Mouse (Mus musculus): ENCODE results near the gene Ripor3. TPM values are rescaled to one million over a fixed set of nuclear protein-coding genes. Genes with fewer than 3 reads are reported as not detected.

The Ripor3 gene
- polyA plus RNA-seq, 1 experiment from 2014 or later: 0.49 TPM

DNA sequence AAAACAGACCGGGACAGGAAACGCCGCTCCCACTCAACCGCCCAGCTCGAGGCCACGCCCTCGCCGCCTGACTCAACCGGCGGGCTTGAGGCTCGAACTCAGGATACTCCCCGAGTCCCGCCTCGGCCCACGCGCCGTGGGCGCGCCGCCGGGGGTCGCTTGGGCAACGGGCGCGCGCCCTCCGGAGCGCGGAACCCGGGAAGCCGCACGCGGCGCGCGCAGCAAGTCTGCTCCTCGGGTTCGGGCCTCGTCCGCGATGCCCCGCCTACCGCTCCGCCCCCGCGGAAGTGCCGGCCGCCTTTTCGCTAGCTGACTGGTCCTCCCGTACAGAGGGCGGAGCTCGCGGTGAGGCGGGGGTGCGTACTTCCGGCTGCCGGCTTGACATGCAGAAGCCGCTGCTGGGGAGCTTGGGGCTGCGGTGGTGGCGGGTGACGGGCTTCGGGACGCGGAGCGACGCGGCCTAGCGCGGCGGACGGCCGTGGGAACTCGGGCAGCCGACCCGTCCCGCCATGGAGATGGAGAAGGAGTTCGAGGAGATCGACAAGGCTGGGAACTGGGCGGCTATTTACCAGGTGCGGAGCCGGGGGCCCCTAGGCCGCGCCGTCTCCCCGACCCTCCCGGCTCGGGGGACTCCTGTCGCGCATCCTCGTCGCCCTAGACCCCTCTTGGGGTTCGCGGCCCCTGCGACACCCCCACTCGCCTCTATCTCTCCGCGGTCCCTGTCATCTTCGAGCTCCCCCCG, 78.3 kb downstream of the Ripor3 start, which contains the start of gene Ptpn1:
Gene Ptpn1 (plus strand): TSS at position 73 of the 742 bp plus-strand sequence.
- Histone ChIP-seq H3K4me3 (peak within 1 kb of the TSS; percentile 79), H3K27me3 (ENCODE audit: low read depth, poor library complexity, severe bottlenecking) (no peaks in the 10 kb centered on the region), H3K4me1 (peaks cover 26% of the 10 kb centered on the region), H3K36me3 (peaks cover 3% of the 10 kb centered on the region; the same call in 1 of the 2 replicates), H3K9me3 (replicated peaks) (no peaks in the 10 kb centered on the region), H3K27ac (peak within 1 kb of the TSS; percentile 94)
- peak; percentile 98 for DNase-seq (ENCODE audit: low spot score)
- under 1% methylated on average over 99 of the region's 99 CpGs for WGBS

GRCm38 (mm10) chr2:167930975-167931374, 79.4 kb downstream of the Ripor3 start:
- Histone ChIP-seq H3K9me3 (replicated peaks) (no peaks in the 10 kb centered on the region), H3K27me3 (ENCODE audit: low read depth, poor library complexity, severe bottlenecking) (no peaks in the 10 kb centered on the region), H3K27ac (peak overlapping the region; percentile 94; the same call in 1 of the 2 replicates), H3K4me1 (peaks cover 27% of the 10 kb centered on the region), H3K36me3 (peaks cover 3% of the 10 kb centered on the region; the same call in 1 of the 2 replicates), H3K4me3 (peak overlapping the region; percentile 79; the same call in 1 of the 2 replicates)
- no peak for DNase-seq (ENCODE audit: low spot score)
- WGBS: 89% methylated on average over 3 of the region's 3 CpGs

Other genes with a start within 250 kb of the Ripor3 start
- 56.4 and 62.2 TPM in 2 replicates for gene Ptpn1, start 78.6 kb downstream of the Ripor3 start, polyA plus RNA-seq (2016; fragmentation: Nextera tagmentation; extraction: Ambion mirVana)
- 4.5 and 6.0 TPM in 2 replicates for gene Pard6b, start 70.4 kb upstream of the Ripor3 start, polyA plus RNA-seq (2016; fragmentation: Nextera tagmentation; extraction: Ambion mirVana)
- 5.7 and 5.8 TPM in 2 replicates for gene Adnp, start 196.5 kb upstream of the Ripor3 start, polyA plus RNA-seq (2016; fragmentation: Nextera tagmentation; extraction: Ambion mirVana)
- gene Gm20716, start 219.7 kb upstream of the Ripor3 start, polyA plus RNA-seq (2016; fragmentation: Nextera tagmentation; extraction: Ambion mirVana): 18.4 and 22.2 TPM in 2 replicates
- gene Dpm1, start 220.0 kb upstream of the Ripor3 start, polyA plus RNA-seq (2016; fragmentation: Nextera tagmentation; extraction: Ambion mirVana): 58.3 and 60.7 TPM in 2 replicates
- gene Mocs3, start 220.0 kb upstream of the Ripor3 start, polyA plus RNA-seq (2016; fragmentation: Nextera tagmentation; extraction: Ambion mirVana): 6.3 and 7.4 TPM in 2 replicates

All from limb, embryonic 10.5 days (tissue).